Mouse (Mus musculus) Muller cell, postnatal 12 days (primary cell): ENCODE measurements around the gene Agk.

Experiments
- DNase-seq: peaks from one replicate; pipeline ENCODE4 v3.0.0-alpha.2; 2015; ENCODE audit errors: inconsistent ontology term

Agk gene

DNA sequence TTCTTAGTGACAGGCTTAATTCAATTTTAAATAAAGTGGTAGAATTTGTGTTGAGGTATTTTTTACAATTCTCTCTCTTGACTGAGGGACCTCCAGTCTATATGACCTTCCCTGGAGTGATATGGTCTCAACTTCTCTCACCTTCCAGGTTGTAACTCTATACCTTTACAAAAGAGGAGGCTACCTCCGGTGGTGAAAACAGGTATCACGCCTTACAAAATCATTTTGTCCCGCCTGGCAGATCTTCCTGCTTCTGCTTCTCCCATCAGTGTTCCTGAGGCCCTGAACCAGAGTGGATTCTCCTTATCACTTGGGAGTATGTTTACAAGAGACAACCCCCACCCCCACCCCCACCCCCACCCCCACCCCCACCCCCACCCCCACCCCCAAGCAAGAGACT lies 116.8 kb downstream of the Agk start:
- no peak for DNase-seq

DNA sequence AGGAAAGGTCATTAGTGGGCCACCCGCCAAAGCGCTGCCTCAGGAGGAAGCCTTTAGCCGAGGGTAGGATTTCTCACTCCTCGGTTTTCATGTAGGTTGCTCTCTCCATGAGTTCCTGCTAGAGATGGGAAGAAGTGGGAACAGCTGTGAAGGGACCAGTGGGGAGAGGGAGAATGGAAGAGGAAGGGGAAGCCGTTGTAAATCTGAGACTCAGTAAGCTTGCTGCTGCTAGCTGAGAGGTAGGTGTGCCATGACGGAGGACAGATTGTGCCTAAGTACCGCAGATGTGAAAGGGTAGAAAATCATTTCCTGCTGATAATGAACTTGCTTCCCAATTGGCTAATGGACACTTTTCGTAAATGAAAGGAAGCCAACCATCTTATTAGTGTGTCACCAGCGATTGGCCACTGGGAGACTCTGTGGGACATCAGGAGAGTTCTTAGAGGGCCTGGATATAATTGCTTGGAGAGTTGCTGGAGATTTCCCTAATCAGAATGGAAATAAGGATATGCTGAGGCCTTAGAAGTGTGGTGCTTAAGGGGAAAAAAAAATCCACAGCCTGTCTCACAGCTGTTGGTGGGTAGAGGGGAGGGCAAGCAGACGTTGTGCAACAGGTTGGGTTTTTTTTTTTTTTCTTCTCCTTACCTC lies 118.4 kb downstream of the Agk start:
- DNase-seq = no peak
